Mouse (Mus musculus) ovary, adult 18-20 months (tissue): ENCODE measurements around the gene Olfr689.
"Not testable (repeated sequence)": the region's sequence is repeated elsewhere in the genome, so short reads cannot be mapped to it uniquely, and the experiment has no call there.

ENCODE experiments used
- DNase-seq: peaks from one replicate; pipeline ENCODE4 v3.0.0; 2022; ENCODE audit warnings: low spot score, mixed read lengths

Gene Olfr689

DNA sequence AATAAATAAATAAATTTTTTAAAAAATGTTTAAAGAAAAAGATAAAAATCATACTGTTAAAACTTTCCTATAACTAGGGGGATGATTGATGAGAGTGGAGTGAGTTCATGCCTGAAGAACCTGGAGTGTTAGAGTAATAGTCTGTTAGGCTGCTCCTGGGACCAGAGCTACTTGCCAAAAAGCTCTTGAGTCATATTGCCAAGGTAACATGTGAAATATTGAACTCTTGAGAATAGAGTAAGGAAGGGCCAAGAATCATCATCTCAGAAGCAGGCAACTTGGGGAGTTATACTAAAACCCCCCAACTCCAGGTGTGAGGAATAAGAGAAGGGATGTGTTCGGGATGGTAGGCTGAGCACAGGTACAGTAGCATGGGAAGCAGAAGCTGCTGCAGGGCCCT, at the start of gene Olfr689:
Gene Olfr689 (plus strand): TSS at position 301 of the 400 bp plus-strand sequence.
- DNase-seq = no peak

DNA sequence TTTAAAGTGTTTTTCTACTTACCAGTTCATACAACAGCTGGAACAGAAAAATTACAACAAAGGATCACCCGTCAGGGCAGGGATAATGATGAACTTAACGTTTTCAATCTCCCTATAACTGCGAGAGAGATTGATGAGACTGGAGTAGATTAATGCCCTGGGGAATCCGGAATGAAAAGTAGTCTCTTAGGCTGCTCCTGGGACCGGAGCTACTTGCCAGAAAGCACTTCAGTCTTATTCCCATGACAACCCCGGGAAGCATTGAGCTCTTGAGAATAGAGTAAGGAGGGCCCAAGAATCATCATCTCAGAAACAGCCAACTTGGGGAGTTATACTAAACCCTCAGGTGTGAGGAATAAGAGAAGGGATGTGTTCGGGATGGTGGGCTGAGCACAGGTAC, 38.5 kb upstream of the Olfr689 start:
- DNase-seq = no peak

- DNase-seq = no peak
Observed at GRCm38 (mm10) chr7:105287795-105288194, 23.2 kb upstream of the Olfr689 start, which contains the start of gene Olfr688. TSS of gene Olfr688 (plus strand) at chr7:105288095.

- no peak for DNase-seq
Observed at GRCm38 (mm10) chr7:105290051-105290450, 20.9 kb upstream of the Olfr689 start.

DNA sequence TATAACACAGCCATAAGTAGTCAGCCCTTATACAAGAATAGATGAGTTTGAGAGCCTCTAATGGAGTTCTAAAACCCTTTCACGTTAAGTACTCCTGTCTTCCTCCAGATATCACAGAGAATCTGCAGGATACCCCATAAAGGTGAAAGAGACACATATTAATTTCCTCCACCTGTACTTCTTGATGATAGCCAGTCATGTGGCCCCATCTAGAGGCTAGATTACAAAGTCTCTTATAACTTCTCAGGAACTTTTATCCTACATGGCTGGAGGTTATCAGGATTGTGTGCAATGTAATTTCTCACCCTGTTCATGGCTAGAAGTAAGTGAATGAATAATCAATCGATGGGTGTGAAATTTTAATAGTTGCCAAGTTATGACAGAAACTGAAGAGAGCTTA, 14.3 kb downstream of the Olfr689 start:
- DNase-seq = no peak

GRCm38 (mm10) chr7:105334004-105334403, 23.0 kb downstream of the Olfr689 start, which contains the start of gene Olfr690:
TSS of gene Olfr690 (minus strand) at chr7:105334104.
- DNase-seq = no peak

GRCm38 (mm10) chr7:105342170-105342569, 31.2 kb downstream of the Olfr689 start, which contains the start of gene Olfr691:
TSS of gene Olfr691 (minus strand) at chr7:105342270.
- DNase-seq = no peak

GRCm38 (mm10) chr7:105342752-105343151, 31.8 kb downstream of the Olfr689 start:
- DNase-seq = no peak

GRCm38 (mm10) chr7:105356064-105356463, 45.1 kb downstream of the Olfr689 start:
- not testable (repeated sequence) for DNase-seq

DNA sequence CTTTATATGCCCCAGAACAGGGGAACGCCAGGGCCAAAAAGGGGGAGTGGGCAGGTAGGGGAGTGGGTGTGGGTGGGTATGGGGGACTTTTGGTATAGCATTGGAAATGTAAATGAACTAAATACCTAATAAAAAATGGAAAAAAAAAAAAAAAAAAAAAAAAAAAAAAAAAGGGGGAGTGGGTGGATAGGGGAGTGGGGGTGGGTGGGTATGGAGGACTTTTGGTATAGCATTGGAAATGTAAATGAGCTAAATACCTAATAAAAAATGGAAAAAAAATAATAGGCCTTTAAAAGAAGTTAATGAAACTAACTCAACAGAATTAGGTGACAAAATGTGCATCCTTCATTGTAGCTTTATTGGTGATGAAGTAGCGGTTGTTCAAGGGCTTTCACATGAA, 45.5 kb downstream of the Olfr689 start:
- DNase-seq = not testable (repeated sequence)

DNA sequence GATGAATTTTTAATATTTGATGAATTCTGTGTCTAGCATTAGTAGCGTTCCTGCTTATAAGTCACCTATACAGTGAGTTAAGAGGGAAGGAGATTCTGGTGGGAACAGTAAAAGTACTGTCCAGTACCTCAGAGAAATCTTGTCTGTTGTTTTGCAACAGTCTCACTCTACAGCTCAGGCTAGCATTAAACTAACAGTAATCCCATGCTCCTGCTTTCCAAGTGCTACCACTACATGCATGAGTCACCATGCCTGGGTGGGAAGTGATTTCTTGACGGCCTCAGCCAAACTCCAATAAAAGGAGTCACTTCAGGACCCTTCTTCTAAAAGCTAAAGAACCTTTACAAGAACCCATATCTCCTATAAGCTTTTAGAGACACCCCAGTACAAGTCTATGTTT, 50.7 kb downstream of the Olfr689 start:
- DNase-seq = no peak

GRCm38 (mm10) chr7:105367268-105367667, 56.3 kb downstream of the Olfr689 start:
- no peak for DNase-seq

- no peak for DNase-seq
Observed at GRCm38 (mm10) chr7:105367930-105368329, 57.0 kb downstream of the Olfr689 start, which contains the start of gene Olfr692. TSS of gene Olfr692 (plus strand) at chr7:105368230.

GRCm38 (mm10) chr7:105368521-105368920, 57.6 kb downstream of the Olfr689 start:
- DNase-seq = no peak
